7 mouse cellular contexts compared by ENCODE assay signal in genomic region chr13:101811882-101812281, GRCm38 (mm10). TPM values are rescaled to one million over a fixed set of nuclear protein-coding genes. Genes with fewer than 3 reads are reported as not detected.
DNase-seq lines count a peak whose midpoint lies in the region; ATAC-seq lines count a peak whose summit lies in the region.

No protein-coding gene starts in this region.

- intact Hi-C loops in left cerebral cortex, postnatal 10 days (cut with DNase I): no loop called here

- no peak overlapping the region for H3K9ac ChIP-seq in hindbrain, embryonic 13.5 days

- no peaks in the 10 kb centered on the region; the same call in 1 of the 2 replicates for H3K9me3 ChIP-seq in hindbrain, embryonic 13.5 days

- H3K4me3 ChIP-seq in hindbrain, embryonic 13.5 days: no peak overlapping the region

- no peak overlapping the region for H3K27ac ChIP-seq in hindbrain, embryonic 13.5 days

- H3K27me3 ChIP-seq in hindbrain, embryonic 13.5 days: no peaks in the 10 kb centered on the region

- H3K4me1 ChIP-seq in hindbrain, embryonic 13.5 days (replicated peaks): peaks cover 20% of the 10 kb centered on the region

- DNase-seq in retina, postnatal 1 day: peak; percentile 36
- no peak for DNase-seq in retina, embryonic 14.5 days (ENCODE audit: low spot score)
- peak; percentile 46 for DNase-seq in embryo, embryonic 10 days (ENCODE audit: low spot score)
- DNase-seq in left cerebral cortex, postnatal 10 days (ENCODE audit: extremely low spot score in 1 of 2, low spot score in 2 of 2): peak; percentile 26 to 58
- peak; percentile 42 for DNase-seq in neural tube, embryonic 10.5 days (ENCODE audit: extremely low spot score, low spot score)

- H3K4me2 ChIP-seq in hindbrain, embryonic 13.5 days: no peak overlapping the region

- 0 out of 2 replicates have a peak, but pooled peaks have one; percentile 32 for ATAC-seq in hindbrain, embryonic 13.5 days (ENCODE audit: low FRiP score)
- ATAC-seq in megakaryocyte-erythroid progenitor cell, adult 5-6 weeks (replicated peaks; ENCODE audit: low FRiP score, low TSS enrichment, poor library complexity, severe bottlenecking): no peak

- no peaks in the 10 kb centered on the region for H3K36me3 ChIP-seq in hindbrain, embryonic 13.5 days

- WGBS in hindbrain, embryonic 13.5 days: 35% methylated on average over 9 of the region's 9 CpGs

RNA-seq across cellular contexts. Expression of gene Pik3r1, which starts 43.9 kb away (rescaled TPM):
- polyA plus RNA-seq in hindbrain, embryonic 13.5 days (2015; fragmentation: Nextera tagmentation; extraction: Ambion mirVana): 46.8 and 46.9 TPM in 2 replicates
- total RNA-seq in left cerebral cortex, postnatal 10 days (2021): 100 to 1,000 TPM; 142 to 147 TPM
- 47.7 and 67.6 TPM in 2 replicates for total RNA-seq in megakaryocyte-erythroid progenitor cell, adult 5-6 weeks (2014; fragmentation: Nextera tagmentation)
- 98.6 and 115 TPM in 2 replicates for total RNA-seq in megakaryocyte-erythroid progenitor cell, adult 5-6 weeks (2017)
